Mouse (Mus musculus) thymus, postnatal 36 days (tissue): ENCODE measurements around the gene Hoxa3.

Experiments
- DNase-seq, 2 experiments: peaks; one replicate each; pipeline ENCODE4 v3.0.0; 2022; ENCODE audit warnings: mixed read lengths in 2 of 2

The Hoxa3 gene

DNA sequence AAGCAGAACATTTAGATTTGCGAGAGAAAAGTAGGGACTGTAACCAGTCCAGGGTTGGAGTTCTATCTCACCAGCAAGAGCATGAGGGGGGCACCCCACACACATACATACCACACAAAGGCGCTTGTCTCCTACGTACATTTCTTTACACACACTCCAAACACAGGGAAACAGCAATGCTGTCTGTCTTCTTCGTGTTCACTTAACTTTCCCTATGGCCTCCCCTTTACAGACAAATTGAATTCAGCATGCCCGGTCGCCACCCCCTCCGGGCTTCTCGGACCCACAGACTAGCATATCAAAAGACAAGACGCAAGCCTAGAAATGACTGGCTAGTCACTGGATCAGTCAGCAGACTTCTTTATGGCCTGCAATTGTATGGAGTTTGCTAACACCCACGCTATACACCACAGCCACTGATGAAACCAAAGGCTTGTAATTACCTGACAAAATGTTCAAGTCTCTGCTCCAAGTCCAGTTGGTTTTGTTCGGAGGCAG is 32.9 kb downstream of the Hoxa3 start:
- DNase-seq, result no peak

DNA sequence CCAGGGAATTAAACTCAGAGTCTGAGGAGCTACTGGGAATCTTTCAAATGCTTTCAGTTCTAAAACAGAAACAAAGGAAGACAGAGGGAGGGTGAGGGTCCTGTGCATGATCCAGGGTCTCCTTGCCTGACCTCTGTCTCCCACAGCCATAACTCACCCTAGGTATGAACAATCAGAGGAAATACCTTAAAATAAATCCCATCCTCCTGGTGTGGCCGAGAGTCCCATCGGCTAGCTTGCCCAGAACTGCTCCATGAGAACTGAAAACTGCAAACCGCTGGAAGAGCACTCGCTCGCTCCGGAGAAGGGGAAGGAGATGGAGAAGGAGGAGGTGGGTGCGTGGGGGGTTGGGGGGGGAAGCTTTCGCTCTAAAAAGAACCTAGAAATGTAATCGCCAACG is 33.4 kb downstream of the Hoxa3 start:
- DNase-seq, result no peak

DNA sequence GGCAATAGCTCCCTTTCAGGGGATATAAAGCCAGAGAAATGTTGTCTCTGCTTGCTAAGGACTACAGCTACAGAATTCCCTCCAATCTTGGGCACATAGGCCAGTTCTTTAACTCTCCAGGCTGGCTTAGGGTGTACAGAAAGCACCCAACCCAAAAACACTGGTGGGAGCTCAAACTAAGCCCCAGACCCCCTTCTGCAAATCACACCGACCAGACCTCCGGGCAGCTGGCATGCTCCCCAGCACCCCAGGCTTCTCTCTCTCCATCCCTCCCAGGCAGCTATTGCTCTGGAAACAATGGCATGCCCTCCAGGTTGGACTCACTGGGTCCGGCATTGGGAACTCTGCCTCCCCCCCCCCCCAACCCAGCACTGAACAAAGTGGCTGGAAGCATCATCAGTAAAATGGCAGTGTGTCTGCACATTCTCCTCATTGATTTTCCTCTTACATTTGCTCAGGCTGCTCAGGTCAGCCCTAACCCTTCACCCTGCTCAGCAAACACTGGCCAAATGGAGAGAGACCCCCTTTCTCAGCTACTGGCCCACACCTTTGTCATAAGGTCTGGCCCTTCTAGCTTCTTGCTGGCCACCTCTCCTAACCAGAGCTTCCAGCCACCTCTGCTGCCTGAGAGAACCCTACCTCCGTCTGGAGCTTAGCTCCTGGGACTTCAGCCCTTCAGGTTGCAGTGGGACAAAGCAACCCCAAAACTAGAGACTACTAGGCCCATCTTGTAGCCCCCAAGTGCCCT is 34.0 kb downstream of the Hoxa3 start:
- no peak for DNase-seq

DNA sequence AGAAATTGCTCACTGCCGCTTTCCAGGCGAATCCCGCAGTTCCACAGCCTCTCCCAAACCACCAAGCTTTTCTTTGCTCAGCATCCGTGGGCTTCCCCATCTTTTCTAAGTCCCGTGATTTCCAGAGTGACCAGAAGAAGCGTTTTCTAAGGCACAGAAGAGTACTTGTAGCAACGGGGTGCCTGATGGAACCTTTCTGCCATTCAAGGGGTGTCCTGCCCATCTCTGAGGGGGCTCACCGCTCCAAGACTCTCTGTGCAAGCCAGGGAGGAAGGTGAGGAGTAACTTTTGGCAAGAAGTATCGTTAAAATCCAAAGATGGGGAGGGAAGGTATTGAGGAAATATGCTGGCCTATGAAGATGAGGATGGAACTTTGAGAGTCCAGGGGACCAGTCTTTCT is 35.3 kb downstream of the Hoxa3 start:
- DNase-seq, result no peak

DNA sequence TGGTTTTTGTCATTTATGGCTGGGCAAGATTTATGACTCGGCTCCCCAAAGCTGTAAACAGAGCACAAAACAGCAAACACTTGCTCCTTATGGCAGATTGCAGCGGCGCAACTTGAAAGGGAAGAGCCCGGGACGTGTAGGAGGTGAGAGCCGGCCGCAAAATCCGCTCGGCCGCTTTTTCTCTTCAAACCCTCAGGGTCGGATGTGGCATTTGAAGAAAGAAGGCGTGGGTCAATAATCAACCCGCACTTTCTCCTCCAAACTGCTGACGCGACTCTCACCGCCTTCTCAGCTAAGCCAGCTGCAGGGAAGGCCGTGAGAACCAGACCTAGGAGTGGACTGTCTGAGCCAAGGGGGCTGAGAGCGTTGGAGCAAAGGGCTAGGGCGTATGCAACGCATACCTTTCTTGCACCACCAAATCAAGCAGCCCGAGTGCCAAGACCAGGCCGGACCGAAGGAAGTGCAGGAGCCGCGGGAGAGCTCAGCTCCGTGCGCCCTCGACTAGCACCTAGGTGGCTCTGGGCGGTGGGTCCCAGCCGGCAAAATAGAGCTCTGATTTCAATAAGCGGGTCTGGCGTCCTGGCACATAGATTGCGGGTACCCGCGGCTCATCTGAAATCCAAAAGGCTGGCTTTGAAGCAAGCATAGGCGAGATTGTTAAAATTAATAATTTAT is 35.9 kb downstream of the Hoxa3 start, which contains the start of gene 5730596B20Rik:
5730596B20Rik (plus strand) TSS at position 438 of the 675 bp plus-strand sequence.
- DNase-seq, result no peak

DNA sequence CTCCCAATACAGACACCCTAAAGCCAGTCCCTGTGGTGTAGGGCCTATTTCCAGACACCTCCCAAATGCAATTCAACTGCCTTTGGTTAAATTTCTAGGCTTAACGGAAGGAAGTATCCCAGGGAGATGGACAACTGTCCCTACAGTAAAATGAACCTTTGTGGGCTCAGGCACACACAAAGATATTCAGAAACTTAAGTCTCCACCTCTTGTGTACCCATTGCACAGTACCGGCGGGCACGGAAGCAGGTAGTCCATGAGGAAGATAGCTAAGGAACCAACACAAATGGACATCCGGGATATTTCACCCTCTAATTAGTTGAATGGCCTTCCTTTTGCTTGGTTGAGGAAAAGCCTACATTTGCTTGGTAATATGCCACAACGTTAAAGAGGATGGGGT is 36.7 kb downstream of the Hoxa3 start:
- DNase-seq, result no peak

DNA sequence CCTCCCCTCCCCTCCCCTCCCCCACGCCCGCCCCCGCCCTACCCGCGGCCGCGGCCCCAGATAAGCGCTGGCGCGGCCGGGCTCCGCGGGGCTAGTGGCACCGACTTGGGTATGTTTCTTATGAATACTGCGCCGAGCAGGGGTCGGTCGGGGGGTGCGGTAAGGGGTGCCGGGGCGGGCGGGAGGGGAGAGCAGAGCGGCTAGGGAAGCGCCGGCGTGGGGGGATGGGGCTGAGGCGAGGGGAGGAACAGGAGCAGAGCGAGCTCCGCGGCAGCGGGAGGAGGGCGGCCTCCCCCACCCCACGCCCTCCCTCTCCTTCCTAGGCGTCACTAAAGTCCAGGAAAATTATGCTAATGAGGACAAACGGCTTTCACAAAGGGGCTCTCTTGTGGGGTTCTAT is 37.3 kb downstream of the Hoxa3 start:
- no peak for DNase-seq

DNA sequence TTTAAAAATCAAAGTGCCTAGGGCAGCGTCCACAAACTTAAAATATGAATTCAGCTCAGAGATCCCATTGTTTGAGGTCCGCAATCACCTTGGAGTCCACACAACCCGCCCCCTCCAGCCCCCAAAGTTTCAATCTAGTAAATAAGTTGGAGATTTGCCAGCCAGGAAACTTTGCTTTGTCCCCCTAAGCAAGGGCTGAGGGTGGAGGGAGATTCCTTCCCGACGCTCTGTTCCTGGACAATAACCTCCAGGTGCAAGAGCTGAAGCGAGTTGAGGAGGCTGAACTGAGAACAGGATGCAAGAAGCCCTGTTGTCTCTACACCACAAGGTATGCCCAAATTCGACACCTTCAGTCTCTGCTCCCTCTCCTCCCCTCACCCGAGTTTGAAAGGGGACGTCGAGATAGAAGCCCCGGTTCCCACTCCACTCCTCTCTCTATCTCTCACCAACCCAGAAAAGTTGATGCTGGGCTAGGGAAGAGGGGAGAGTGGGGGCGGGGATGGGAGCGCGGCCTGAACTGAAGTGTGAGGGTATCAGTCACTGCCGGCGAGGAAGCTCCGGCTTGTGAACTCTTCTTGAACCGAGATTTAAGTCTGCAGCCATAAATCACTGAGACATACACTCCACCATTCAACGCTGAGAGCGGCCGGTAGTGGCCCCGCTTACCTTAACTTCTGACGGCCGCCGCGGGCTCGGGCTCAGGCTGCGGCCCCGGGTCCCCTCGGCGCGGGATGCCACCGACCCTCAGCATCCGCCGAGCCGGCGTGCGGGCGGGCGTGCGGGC is 38.0 kb downstream of the Hoxa3 start:
- DNase-seq, result no peak

DNA sequence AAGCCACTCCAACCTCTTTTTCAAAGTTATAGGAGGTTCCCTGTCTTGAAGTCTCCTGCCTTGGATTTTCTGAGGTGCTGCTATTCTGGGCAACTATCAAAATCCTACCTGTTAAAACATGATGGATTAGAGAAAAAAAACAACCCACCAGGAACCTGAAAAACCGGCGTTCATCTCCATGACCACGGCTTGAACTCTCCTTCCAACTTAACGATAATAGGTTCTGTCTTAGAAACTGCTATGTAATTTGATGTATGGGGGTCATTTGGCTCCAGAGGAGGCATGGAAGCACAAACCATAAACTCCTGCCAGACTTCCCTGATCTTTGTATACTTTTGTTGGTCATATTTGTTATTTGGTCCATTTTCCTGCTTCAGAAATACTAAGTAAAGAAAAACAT is 39.5 kb downstream of the Hoxa3 start:
- no peak for DNase-seq

DNA sequence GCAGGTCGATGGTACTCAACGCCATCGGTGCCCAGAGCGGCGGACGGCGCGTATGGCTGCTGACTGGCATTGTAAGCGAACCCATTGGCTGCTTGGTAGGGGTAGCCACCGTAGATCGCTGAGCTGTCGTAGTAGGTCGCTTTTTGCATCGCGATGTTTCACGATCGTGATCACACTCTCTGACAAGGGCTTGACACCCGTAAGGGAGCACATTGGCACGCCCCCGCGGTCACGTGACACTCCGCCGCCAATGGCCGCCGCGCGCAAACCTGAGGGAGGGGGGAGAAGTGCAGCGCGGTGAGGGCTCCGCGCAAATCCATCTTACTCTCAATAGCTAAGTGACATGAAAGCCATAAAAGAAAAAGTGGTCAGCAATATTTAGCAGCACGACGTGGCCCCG is 40.6 kb downstream of the Hoxa3 start:
- no peak for DNase-seq

DNA sequence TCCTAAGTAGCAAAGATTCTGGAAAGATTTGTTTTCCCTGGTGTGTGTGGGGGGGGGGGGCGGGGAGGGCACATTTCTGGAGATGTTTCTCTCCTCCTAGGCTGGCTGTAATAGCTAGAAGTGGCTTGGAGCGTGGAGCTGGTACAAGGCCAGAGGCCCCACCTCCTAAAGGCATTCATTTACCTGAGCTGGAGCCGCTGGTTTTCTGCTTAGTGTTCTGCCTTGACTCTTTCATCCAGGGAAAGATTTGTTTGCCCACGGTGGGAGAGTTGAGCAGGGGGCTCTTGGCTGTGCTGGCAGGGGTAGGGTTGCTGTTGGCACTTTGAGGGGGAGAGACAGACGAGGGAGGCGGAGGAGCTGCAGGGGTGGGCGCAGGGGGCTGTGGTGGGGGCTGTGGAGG is 41.2 kb downstream of the Hoxa3 start:
- DNase-seq, result no peak

DNA sequence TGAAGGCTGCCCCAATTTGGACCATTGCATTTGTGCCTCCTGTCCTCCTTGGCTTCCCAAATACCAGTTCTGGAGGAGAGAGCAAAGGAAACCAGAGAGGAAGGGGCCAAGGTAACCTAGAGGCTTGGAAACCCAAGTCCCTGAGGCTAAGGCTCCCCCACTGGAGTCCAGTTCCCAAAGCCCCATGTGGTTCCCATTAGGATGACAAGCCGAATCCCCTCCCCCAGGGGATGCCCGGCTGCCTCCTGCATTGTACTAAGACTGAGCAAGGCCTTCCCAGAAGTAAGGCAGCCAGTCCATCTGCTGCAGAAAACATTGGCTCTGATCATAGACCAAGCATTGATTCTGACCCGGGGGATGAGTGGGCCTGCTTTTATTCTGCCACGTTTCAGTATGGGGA is 41.8 kb downstream of the Hoxa3 start:
- no peak for DNase-seq

DNA sequence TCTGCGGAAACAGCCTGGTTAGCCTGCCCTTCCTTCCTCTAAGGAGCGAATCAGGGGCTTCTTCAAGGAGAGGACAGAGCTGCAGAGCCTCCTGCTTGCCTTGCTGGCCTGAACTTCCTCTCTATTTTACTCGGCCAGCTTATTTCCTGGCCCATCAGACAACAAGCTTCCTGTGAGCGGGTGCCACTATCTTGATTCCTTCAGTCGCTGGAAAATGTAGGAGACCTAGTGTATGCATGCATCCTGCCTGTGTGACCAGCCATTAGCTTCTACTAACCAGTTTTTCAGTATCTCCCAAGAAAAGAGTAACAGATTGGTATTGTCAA is 42.3 kb downstream of the Hoxa3 start:
- no peak for DNase-seq

DNA sequence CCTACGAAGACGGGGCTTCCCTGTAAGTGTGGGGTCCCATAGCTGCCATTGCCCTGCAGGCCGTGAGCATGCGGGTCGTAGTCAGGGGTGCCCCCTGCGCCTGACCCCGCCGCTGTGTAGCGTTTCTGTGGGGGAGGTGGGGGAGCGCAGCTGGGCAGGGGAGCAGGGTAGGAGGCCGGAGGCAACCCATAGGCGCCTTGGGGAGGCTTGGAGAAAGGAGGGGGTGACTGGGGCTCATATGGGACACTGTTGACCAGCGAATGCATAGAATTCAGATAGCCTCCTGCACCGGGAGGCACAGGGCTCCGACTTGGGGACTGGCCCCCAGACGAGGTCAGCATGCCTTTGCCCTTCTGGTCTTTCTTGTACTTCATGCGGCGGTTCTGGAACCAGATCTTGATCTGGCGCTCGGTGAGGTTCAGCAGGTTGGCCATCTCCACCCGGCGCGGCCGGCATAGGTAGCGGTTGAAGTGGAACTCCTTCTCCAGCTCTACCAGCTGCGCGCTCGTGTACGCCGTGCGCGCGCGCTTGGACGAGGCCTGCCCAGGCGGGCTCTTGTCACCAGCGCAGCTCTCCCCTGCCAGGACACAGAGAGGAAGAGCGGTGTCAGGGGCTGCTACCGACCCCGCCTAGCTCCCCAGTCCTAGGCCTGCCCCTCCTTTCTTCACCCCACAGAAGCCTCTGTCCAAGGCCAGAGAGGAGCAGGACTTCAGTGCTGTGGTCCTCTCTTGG is 42.8 kb downstream of the Hoxa3 start:
- DNase-seq, result no peak

DNA sequence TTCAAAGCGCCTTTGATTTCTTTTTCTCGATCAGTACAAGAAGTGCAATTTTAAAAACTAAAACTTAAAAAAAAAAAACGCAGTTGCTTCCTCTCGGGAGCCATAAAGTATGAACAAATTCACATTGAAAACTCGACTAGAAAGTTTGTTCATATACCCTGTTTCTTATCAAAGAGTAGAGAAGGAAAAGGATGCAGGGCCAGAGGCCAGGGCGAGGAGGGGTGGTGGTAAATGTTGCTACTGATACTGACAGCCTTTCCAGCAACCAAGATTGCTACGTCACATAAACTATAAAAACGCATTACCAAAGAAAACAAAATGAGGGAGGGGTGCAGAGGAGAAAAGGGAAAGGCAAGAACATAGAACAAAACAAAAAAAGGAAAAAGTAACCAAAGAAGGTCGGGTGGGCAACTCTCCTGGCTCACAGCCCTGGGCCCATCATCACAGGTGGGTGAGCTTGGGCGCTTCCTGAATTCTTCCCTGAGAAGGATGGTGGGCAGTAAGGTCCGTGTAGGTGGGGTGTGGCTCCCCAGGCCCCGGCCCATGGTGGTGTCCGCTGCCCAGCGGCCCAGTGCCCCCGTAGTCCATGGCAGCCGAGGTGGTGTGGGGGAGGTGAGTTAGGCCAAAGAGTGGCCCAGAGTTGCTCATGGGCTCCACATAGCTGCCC is 43.5 kb downstream of the Hoxa3 start:
- no peak for DNase-seq

DNA sequence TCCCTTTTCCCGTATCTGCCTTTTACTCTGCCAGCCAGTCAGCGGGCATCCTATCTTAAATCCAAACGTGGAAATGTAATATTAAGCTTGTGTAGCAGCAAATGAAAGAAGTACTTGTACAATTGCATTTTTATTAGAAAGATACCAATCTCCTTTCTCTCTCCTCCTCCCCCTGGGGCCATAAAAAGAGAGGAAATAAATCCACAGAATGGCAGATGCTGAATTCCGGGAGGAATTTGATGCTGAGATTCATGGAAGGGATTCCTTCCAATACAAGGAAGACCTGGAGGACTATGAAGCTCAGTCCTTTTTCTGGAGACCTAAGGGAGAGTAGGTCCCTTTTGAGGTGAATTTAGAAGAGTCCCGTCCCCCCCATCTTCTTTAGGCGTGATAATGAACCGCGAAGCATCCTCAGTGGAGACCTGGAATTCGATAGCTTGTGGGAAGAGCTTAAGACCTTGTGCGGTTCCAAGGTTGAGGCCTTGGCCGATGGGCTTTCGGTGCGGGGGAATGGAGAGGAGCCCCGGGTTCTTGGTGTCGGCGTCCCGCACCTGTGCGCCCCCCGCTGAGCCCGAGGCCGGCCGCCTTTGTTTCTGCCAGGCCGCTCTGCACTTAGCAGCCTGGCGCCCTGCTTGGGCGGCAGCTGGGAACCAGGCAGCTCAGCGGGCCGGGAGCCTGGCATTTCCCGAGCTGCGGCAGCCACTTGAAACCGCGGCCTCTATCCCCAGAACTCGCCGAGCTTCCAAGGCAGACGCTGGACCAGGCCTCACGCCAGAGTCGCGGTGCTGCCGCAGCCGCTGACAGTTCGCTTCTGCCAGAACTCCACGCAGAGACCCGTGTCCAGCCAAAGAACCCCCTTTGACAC is 44.7 kb downstream of the Hoxa3 start:
- no peak for DNase-seq

DNA sequence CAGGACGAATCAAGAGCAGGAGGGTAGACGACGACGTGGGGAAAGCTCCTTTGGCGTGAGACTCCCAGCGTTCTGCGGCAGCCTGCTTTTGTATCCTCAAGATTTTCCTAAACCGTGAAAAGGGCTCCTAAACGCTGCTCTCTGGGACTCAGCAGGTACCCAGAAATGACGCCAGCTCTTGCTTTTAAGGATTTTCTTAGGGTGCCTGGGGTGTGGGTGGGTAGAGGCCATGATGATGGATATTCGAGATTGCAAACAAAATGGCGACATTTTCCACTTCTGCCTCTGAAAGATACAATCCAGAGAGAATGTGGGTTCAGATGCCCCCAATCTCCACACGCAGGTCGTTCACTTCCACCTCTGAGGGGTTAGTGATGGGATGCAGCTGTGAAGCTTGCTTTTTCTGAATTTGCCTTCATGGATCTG is 45.4 kb downstream of the Hoxa3 start:
- DNase-seq, result no peak

DNA sequence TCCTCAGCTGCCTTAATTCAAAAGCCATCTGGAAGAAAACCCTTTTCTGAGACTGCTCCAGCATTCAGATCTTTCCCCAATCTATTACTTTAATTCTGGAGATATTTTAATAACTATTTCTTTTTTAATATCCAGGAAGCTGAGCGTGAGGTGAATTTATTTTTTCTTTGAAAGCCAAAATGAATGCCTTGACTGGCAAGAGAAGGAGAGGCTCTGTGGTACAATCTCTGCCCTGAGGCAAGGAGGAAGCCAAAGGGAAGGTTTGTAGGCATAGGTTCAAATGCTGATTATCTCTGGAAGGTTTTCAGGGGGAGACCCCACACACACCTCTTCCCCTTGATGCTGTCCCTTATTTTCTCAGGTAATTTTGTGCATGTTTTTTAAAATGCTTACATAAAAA is 46.0 kb downstream of the Hoxa3 start:
- DNase-seq, result no peak

DNA sequence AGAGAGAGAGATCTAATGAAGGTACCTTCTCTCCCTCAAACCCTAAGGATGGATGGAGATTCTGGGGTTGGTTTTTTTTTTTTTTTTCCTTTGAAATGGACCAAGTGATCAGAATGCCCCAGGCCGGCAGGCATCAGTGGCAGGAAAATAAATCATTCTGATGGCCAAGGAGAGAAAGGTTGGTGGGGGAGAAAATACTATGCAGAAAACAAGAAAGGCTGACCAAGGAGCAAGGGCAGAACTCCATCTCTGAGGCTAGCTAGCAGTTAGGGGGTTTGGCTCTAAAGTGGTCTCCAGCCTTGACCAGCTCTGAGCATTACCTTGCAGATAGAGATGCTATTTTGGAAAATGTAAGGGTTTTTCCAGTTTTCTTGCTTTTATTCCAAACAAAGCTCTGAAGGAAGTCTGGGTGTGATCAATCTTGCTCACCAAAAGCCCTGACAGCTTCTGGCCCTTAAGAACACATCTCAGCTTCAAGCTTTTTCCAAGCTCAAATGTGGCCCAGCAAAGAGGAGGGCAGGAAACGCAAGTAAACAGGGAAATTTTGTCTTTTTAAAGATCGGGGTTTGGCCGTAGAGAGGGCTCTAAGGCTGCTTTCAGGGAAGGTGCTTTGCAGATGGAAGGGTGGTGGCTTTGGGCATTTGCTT is 46.6 kb downstream of the Hoxa3 start:
- no peak for DNase-seq

DNA sequence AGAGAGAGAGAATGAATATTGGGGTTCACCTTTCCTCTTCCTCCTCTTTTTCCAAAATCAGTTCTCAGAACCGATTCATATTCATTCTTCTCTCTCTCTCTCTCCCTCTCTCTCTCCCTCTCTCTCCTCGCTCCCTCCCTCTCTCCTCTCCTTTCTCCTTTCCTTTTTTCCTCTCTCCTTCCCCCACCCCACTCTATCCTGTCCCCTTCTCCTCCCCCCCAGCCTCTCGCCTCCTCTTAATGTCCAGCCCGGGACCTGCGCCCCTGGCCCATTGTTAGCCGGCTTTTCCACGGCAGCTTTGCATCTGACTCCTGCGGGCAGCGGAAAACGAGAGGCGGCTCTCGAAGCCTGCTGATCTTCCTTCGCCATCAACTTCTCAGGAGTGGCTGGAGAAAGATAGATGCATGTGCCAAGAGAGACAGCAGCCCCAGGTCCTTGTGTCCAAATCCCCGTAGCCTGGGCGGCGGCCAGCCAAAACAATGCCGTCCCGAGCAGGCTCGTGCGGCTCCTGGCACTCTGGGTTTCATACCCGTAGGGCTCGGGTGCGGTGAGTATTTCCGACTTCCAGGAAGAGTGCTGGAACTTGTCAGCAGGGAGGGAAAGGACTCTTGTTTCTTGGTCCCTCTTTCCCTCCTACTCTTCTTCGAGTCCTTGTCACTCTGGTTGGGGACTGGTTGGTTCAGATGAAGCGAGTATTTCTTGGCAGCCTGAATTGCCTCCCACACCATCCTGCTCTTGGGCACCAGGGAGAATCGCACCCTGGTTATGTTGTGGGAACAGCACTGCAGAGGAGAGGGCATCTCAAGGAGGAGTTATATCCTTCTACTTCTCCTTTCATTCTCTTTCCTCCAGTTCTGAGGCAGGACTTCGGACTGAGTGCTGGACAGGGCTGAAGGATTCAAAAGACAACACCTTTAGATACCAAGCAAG is 47.4 kb downstream of the Hoxa3 start:
- no peak for DNase-seq
